ENCODE assay signal across 8 mouse cellular contexts in the genomic region with DNA sequence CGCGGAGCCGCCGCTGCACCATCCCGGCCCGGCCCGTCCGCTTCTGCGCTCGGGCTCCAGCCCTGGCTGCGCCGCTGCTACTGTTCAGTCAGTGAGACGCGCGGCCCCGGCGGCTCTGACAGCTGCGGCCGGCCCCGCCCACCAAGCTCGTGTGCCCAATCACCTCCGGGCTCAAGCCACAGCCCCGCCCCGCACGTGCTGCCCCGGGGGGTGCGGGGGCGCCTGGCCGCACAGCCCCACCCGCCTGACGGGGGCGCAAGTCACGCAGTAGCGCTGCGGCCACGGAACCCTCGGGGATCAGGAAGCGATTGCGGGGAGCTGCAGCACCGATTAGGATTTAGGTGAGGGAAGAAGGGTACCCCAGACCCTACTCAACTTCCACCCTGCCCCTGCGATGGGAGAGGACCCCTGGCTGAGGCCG. TPM values are rescaled to one million over a fixed set of nuclear protein-coding genes. Genes with fewer than 3 reads are reported as not detected.
DNase-seq lines count a peak whose midpoint lies in the region; ATAC-seq and TF ChIP-seq lines count a peak whose summit lies in the region.

TSS of gene Spns2 (minus strand) at position 24 of the 421 bp plus-strand sequence.

- intact Hi-C loops in left cerebral cortex, postnatal 36 days (cut with DNase I) = loop anchor here (5.0 kb wide), 3 partner anchors 48 to 117 kb away; partner anchors contain the start of genes Mybbp1a, Spns3 and Ube2g1

- WGBS in intestine, postnatal 0 days = under 1% methylated on average over 38 of the region's 42 CpGs
- WGBS in midbrain, embryonic 11.5 days = under 1% methylated on average over 38 of the region's 42 CpGs

- H3K9me3 ChIP-seq in intestine, postnatal 0 days (ENCODE audit: control insufficient read depth) = no peaks in the 10 kb centered on the region
- no peaks in the 10 kb centered on the region for H3K9me3 ChIP-seq in midbrain, embryonic 11.5 days (ENCODE audit: control insufficient read depth, low read length)

- peak within 1 kb of the TSS; percentile 98 for H3K4me2 ChIP-seq in intestine, postnatal 0 days (replicated peaks; ENCODE audit: low read depth)
- H3K4me2 ChIP-seq in midbrain, embryonic 11.5 days = peak within 1 kb of the TSS; percentile 89

- 0 out of 2 replicates have a peak, but pooled peaks cover 5% of the 10 kb centered on the region for H3K27me3 ChIP-seq in intestine, postnatal 0 days (replicated peaks; ENCODE audit: control insufficient read depth, insufficient read depth, low read length)
- peaks cover 18% of the 10 kb centered on the region for H3K27me3 ChIP-seq in midbrain, embryonic 11.5 days (ENCODE audit: control insufficient read depth, insufficient read depth, low read length)

- H3K4me1 ChIP-seq in intestine, postnatal 0 days (replicated peaks; ENCODE audit: control insufficient read depth, insufficient read depth, low read length) = 0 out of 2 replicates have a peak, but pooled peaks cover 6% of the 10 kb centered on the region
- peaks cover 7% of the 10 kb centered on the region; the same call in 1 of the 2 replicates for H3K4me1 ChIP-seq in midbrain, embryonic 11.5 days (ENCODE audit: control insufficient read depth, insufficient read depth, low read length)

- H3K9ac ChIP-seq in intestine, postnatal 0 days (ENCODE audit: low read depth, low read length) = peak within 1 kb of the TSS; percentile 65
- H3K9ac ChIP-seq in midbrain, embryonic 11.5 days (ENCODE audit: low read length) = peak within 1 kb of the TSS; percentile 67

- no peaks in the 10 kb centered on the region for H3K36me3 ChIP-seq in intestine, postnatal 0 days (ENCODE audit: control insufficient read depth, insufficient read depth)
- no peaks in the 10 kb centered on the region for H3K36me3 ChIP-seq in midbrain, embryonic 11.5 days (ENCODE audit: control insufficient read depth, insufficient read depth, low read length)

- TF ChIP-seq CTCF in intestine, postnatal 0 days (IDR thresholded peaks at IDR 0.05; ENCODE audit: low read depth) = peak; percentile 83

- peak; percentile 84 for ATAC-seq in intestine, postnatal 0 days
- ATAC-seq in midbrain, embryonic 11.5 days (ENCODE audit: low FRiP score) = peak; percentile 93

- peak within 1 kb of the TSS; percentile 60 for H3K27ac ChIP-seq in intestine, postnatal 0 days (ENCODE audit: low read depth, low read length)
- peak within 1 kb of the TSS; percentile 50 for H3K27ac ChIP-seq in midbrain, embryonic 11.5 days (ENCODE audit: low read depth, low read length)

- peak; percentile 89 for DNase-seq in adrenal gland, adult 18-20 months (ENCODE audit: low spot score in 2 of 2)
- DNase-seq in embryo, embryonic 10 days (ENCODE audit: low spot score) = peak; percentile 93
- DNase-seq in gastrocnemius, postnatal 4 days (ENCODE audit: low spot score in 2 of 2) = peak; percentile 75 to 89
- peak; percentile 92 to 96 for DNase-seq in left cerebral cortex, postnatal 36 days (ENCODE audit: low spot score in 2 of 2)
- DNase-seq in midbrain, embryonic 11.5 days (ENCODE audit: low spot score, missing footprints) = peak; percentile 98
- DNase-seq in right cerebral cortex, postnatal 4 days = peak; percentile 90
- peak; percentile 91 for DNase-seq in yolk sac, embryonic 10.5 days (ENCODE audit: low spot score)

- peak within 1 kb of the TSS; percentile 70 for H3K4me3 ChIP-seq in intestine, postnatal 0 days (ENCODE audit: low read depth, low read length)
- peak within 1 kb of the TSS; percentile 65 for H3K4me3 ChIP-seq in midbrain, embryonic 11.5 days (ENCODE audit: low read depth, low read length)

RNA-seq across cellular contexts. Expression of gene Spns2, which starts in this region (rescaled TPM):
- total RNA-seq in adrenal gland, adult 18-20 months (2021) = 1 to 10 TPM; 2.7 to 3.7 TPM
- 10 to 100 TPM; 12.7 to 14.8 TPM for total RNA-seq in gastrocnemius, postnatal 4 days (2021)
- polyA plus RNA-seq in intestine, postnatal 0 days (2015; fragmentation: Nextera tagmentation; extraction: Ambion mirVana) = 19.8 and 20.5 TPM in 2 replicates
- 10 to 100 TPM; 53.6 to 69.9 TPM for total RNA-seq in left cerebral cortex, postnatal 36 days (2021)
- polyA plus RNA-seq in midbrain, embryonic 11.5 days (2014; fragmentation: Nextera tagmentation; extraction: Ambion mirVana) = 4.0 and 4.7 TPM in 2 replicates

Comparison
In these comparisons a context has a peak if more than half of its experiments do, and no peak if none do; other contexts are left out.
1. Peak in every context shown above with its lines: DNase-seq, ATAC-seq, H3K4me3 ChIP-seq and H3K27ac ChIP-seq.